Mouse (Mus musculus): ENCODE results near the gene Ctcfl. TPM values are rescaled to one million over a fixed set of nuclear protein-coding genes. Genes with fewer than 3 reads are reported as not detected.
A peak's percentile ranks its signal among the peaks of the same experiment; 100 is the strongest.
"Not testable (repeated sequence)": the region's sequence is repeated elsewhere in the genome, so short reads cannot be mapped to it uniquely, and the experiment has no call there.

Ctcfl gene
- total and polyA plus RNA-seq, 2 experiments from 2014 or later, result 0.26 TPM; not detected in 1

DNA sequence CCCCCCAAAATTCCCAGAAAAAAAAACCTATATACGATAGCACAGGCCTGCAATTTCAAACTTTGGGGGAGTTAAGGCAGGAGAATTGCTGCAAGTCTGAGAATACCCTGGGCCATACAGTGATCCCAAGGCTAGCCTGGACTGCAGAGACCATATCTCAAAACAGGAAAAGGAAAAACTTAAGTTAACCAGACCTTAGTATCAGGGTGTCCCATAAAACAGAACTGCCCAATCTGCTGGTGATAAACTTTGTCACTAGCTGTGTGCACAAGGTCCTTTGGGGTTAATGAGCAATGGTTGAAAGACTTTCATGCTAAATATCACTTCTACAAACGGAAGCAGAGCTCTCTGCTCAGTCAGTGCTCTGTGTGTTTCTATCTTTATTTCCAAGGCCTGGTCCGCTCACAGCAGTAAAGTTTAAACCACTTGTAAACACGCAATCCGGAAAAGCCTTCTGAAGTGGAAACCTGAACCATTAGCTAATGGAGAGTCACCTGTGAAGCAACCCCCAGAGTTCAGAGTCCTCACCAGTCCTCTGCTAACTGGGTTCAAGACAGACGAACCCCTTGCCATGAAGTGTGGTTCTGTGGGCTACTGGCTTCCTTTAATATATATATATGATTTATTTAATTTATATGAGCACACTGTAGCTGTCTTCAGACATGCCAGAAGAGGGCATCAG is 10.7 kb downstream of the Ctcfl start:
- Histone ChIP-seq H3K4me1 (ENCODE audit: control insufficient read depth, insufficient read depth) (no peaks in the 10 kb centered on the region), H3K9me3 (replicated peaks; ENCODE audit: control insufficient read depth, low read length) (no peaks in the 10 kb centered on the region), H3K27me3 (ENCODE audit: control insufficient read depth, insufficient read depth, low read length) (no peaks in the 10 kb centered on the region), H3K4me3 (ENCODE audit: low read depth, low read length) (no peak overlapping the region), H3K4me2 (ENCODE audit: low read depth, low read length) (no peak overlapping the region), H3K27ac (ENCODE audit: low read depth) (no peak overlapping the region), H3K36me3 (replicated peaks; ENCODE audit: control insufficient read depth, insufficient read depth, low read length) (no peaks in the 10 kb centered on the region), H3K9ac (replicated peaks; ENCODE audit: low read depth, low read length) (no peak overlapping the region)
- WGBS, result 70% methylated on average over 6 of the region's 6 CpGs
- ATAC-seq (ENCODE audit: insufficient read depth, low read depth) (no peak), DNase-seq (ENCODE audit: low spot score) (no peak)
- no peak for TF ChIP-seq EP300 (IDR thresholded peaks at IDR 0.05; ENCODE audit: low read depth)
- no peak for TF ChIP-seq CTCF (IDR thresholded peaks at IDR 0.05; ENCODE audit: low read depth)

DNA sequence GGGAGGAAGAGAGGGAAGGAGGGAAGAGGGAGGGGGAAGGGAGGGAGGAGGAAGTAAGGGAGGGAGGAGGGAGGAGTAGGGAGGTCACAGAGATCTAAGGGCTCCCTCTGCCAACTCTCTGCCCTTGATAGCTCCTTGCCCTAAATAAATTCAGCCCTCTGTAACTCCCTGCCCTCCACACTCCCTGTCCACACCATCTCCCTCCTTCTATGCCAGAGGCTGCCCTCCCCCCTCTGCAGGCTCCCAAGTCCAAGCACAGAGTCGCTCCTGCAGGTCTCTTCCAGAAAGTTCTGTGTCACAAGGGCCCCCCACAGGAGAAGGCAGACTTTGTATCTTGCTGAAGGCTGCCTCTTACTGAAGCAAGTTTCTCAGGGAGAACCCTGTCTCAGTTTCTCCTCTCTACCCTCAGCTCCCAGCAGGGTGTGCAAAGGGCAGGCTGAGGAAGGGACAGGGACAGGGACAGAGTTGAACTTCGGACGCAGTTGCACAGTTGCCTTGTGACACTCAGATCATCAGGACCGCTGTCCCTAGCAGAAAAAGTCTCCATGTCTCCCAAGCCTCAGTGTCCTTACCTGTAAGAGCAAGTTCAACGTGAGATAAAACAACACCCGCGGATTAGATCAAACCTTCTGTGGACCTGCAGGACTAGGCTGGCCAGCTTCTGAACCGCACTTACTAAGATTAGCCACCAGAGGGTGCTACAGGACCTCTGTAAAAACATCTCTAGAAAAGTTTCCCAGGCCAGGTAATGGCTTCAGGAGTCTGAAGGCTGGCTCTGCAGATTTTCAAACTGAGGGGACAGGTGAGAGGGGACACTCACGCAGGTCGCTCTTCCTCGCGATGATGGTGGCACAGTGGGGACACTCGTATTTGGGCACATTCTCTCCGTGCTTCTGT is 12.2 kb downstream of the Ctcfl start:
- peak overlapping the region; percentile 42 for H3K4me2 ChIP-seq (ENCODE audit: low read depth, low read length)
- no peaks in the 10 kb centered on the region for H3K36me3 ChIP-seq (replicated peaks; ENCODE audit: control insufficient read depth, insufficient read depth, low read length)
- H3K4me1 ChIP-seq (ENCODE audit: control insufficient read depth, insufficient read depth), result no peaks in the 10 kb centered on the region
- TF ChIP-seq EP300 (IDR thresholded peaks at IDR 0.05; ENCODE audit: low read depth) (no peak), CTCF (IDR thresholded peaks at IDR 0.05; ENCODE audit: low read depth) (peak; percentile 74)
- peak; percentile 69 for ATAC-seq (ENCODE audit: insufficient read depth, low read depth)
- WGBS, result 13% methylated on average over 14 of the region's 14 CpGs
- no peaks in the 10 kb centered on the region for H3K9me3 ChIP-seq (replicated peaks; ENCODE audit: control insufficient read depth, low read length)
- no peak overlapping the region for H3K4me3 ChIP-seq (ENCODE audit: low read depth, low read length)
- H3K9ac ChIP-seq (replicated peaks; ENCODE audit: low read depth, low read length), result no peak overlapping the region
- DNase-seq (ENCODE audit: low spot score), result peak; percentile 69
- 0 out of 2 replicates have a peak overlapping the region, but pooled peaks have one; percentile 26 for H3K27ac ChIP-seq (ENCODE audit: low read depth)
- H3K27me3 ChIP-seq (ENCODE audit: control insufficient read depth, insufficient read depth, low read length), result no peaks in the 10 kb centered on the region

DNA sequence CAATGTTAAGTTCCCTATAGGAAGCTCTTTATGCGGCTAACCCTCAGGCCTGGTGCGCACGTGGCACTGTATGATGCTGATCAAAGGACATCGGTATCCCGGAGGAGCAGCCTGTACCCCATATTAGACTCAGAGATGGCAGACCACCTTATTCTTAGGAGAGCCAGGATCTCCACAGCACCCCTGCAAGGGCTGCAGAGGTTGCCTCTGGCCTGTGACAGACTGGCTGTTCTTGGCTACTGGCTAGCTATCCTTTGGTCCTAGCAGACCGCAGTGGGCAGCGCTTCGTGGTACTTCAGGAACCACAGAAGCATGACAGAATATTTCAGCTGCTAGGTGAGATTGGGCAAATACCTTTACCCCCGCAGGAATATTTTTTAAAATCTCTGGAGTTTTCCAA is 12.9 kb downstream of the Ctcfl start:
- DNase-seq (ENCODE audit: low spot score) (no peak), ATAC-seq (ENCODE audit: insufficient read depth, low read depth) (no peak)
- WGBS, result 75% methylated on average over 9 of the region's 9 CpGs

DNA sequence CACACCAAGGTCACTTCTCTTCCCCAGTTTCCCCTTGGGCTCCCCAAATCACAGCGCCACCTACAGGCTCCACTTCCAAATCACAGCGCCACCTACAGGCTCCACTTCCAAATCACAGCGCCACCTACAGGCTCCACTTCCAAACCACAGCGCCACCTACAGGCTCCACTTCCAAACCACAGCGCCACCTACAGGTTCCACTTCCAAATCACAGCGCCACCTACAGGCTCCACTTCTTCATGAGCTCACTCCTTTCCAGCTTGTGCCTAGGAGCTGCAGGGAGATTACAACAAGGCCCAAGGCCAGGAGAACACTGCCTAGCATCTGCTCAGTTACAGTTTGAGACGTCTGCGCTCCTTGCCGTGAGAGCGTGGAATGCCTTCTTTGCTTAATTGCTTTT is 22.0 kb downstream of the Ctcfl start:
- not testable (repeated sequence) for ATAC-seq (ENCODE audit: insufficient read depth, low read depth); DNase-seq (ENCODE audit: low spot score); H3K4me3 ChIP-seq (ENCODE audit: low read depth, low read length); H3K27me3 ChIP-seq (ENCODE audit: control insufficient read depth, insufficient read depth, low read length); H3K9me3 ChIP-seq (replicated peaks; ENCODE audit: control insufficient read depth, low read length); H3K4me1 ChIP-seq (ENCODE audit: control insufficient read depth, insufficient read depth); H3K4me2 ChIP-seq (ENCODE audit: low read depth, low read length); H3K27ac ChIP-seq (ENCODE audit: low read depth); H3K9ac ChIP-seq (replicated peaks; ENCODE audit: low read depth, low read length); H3K36me3 ChIP-seq (replicated peaks; ENCODE audit: control insufficient read depth, insufficient read depth, low read length)
- TF ChIP-seq CTCF (IDR thresholded peaks at IDR 0.05; ENCODE audit: low read depth), result peak; percentile 86
- 89% methylated on average over 10 of the region's 10 CpGs for WGBS

More for the DNA sequence above, 12.9 kb downstream of the Ctcfl start:
- H3K27me3 ChIP-seq (ENCODE audit: control insufficient read depth, insufficient read depth, low read length), result no peaks in the 10 kb centered on the region
- H3K9me3 ChIP-seq (replicated peaks; ENCODE audit: control insufficient read depth, low read length), result no peaks in the 10 kb centered on the region
- no peaks in the 10 kb centered on the region for H3K4me1 ChIP-seq (ENCODE audit: control insufficient read depth, insufficient read depth)
- no peak for TF ChIP-seq EP300 (IDR thresholded peaks at IDR 0.05; ENCODE audit: low read depth)
- no peak overlapping the region for H3K4me2 ChIP-seq (ENCODE audit: low read depth, low read length)
- H3K27ac ChIP-seq (ENCODE audit: low read depth), result no peak overlapping the region
- no peaks in the 10 kb centered on the region for H3K36me3 ChIP-seq (replicated peaks; ENCODE audit: control insufficient read depth, insufficient read depth, low read length)
- no peak overlapping the region for H3K4me3 ChIP-seq (ENCODE audit: low read depth, low read length)
- no peak overlapping the region for H3K9ac ChIP-seq (replicated peaks; ENCODE audit: low read depth, low read length)

DNA sequence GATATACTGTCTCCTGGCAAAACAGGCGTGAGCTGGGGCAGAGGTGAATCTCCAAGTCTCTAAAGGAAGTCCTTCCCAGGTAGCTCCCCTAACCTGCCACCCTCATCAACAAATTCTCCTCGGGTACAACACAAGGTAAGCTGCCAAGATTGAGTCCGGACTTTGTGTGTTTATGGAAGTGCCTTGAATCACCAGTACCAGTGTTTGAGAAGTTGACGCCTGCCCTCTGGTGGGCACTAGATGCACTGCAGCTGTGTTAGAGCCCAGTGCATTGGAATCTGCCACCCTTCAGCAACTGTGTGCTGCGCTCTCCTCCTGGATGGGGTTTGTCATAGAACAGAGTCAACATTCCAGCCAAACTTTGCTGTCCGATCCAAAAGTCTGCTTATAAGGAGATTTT is 29.9 kb downstream of the Ctcfl start:
- Histone ChIP-seq H3K4me3 (ENCODE audit: low read depth, low read length) (no peak overlapping the region), H3K4me2 (ENCODE audit: low read depth, low read length) (peak overlapping the region; percentile 25), H3K27ac (ENCODE audit: low read depth) (peak overlapping the region; percentile 43; the same call in 1 of the 2 replicates), H3K36me3 (replicated peaks; ENCODE audit: control insufficient read depth, insufficient read depth, low read length) (no peaks in the 10 kb centered on the region), H3K4me1 (ENCODE audit: control insufficient read depth, insufficient read depth) (peaks cover 11% of the 10 kb centered on the region), H3K9ac (replicated peaks; ENCODE audit: low read depth, low read length) (no peak overlapping the region), H3K27me3 (ENCODE audit: control insufficient read depth, insufficient read depth, low read length) (no peaks in the 10 kb centered on the region), H3K9me3 (replicated peaks; ENCODE audit: control insufficient read depth, low read length) (no peaks in the 10 kb centered on the region)
- DNase-seq (ENCODE audit: low spot score), result peak; percentile 89
- ATAC-seq (ENCODE audit: insufficient read depth, low read depth), result peak; percentile 35; the same call in 1 of the 2 replicates
- TF ChIP-seq EP300 (IDR thresholded peaks at IDR 0.05; ENCODE audit: low read depth) (no peak), CTCF (IDR thresholded peaks at IDR 0.05; ENCODE audit: low read depth) (peak; percentile 99)
- 7% methylated on average over 6 of the region's 6 CpGs for WGBS
